15 mouse cellular contexts compared by ENCODE assay signal in the genomic region with DNA sequence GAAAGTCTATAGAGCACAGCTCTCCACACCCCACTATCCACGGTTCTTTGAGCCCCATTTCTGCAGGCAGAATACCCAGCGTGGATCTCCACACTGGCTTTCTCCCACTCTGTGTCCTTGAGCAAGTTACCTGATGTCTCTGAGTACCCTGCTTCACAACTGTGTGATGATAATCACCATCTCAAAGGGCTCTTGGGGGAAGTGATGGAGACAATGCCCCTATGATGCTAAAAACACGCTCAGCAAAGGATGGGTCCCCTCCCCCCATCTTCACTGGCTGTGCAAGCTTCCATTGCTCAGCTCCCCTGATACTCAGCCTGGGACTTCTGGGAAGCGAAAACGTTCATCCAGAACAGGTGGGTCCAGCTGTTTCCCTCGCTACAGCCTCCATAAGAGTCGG.
"Had no signal": no experiment of that assay in that cellular context is flagged by ENCODE, and none has a peak within 500 bp of the region (broad histone marks: within the 10 kb centered on the region; RNA-seq: fewer than 3 reads in every experiment).

No protein-coding gene starts in this region.

- H3K27ac ChIP-seq: neural tube, embryonic 15.5 days; stomach, embryonic 15.5 days; stomach, postnatal 0 days had no signal

- H3K36me3 ChIP-seq: neural tube, embryonic 15.5 days; stomach, embryonic 15.5 days had no signal

- H3K4me1 ChIP-seq: stomach, embryonic 15.5 days had no signal

- H3K9ac ChIP-seq: neural tube, embryonic 15.5 days; stomach, embryonic 15.5 days had no signal

- DNase-seq: retina, postnatal 1 day; right cerebral cortex, adult 18-20 months; right cerebral cortex, postnatal 14 days; right cerebral cortex, postnatal 25 days; right cerebral cortex, postnatal 4 days; spleen, adult 18-20 months; thymus, adult 18-20 months; thymus, adult 2 months; thymus, postnatal 14 days; thymus, postnatal 25 days; thymus, postnatal 36 days; thymus, postnatal 4 days had no signal

- H3K9me3 ChIP-seq: neural tube, embryonic 15.5 days; stomach, embryonic 15.5 days had no signal

- H3K4me2 ChIP-seq: neural tube, embryonic 15.5 days; stomach, embryonic 15.5 days had no signal

- H3K4me3 ChIP-seq: neural tube, embryonic 15.5 days; stomach, embryonic 15.5 days had no signal

- H3K27me3 ChIP-seq: neural tube, embryonic 15.5 days; stomach, embryonic 15.5 days had no signal
